Mouse (Mus musculus) cortical plate, adult 2 months (tissue): ENCODE measurements around the gene Txndc11. TPM values are rescaled to one million over a fixed set of nuclear protein-coding genes. Genes with fewer than 3 reads are reported as not detected.
"Not testable (repeated sequence)": the region's sequence is repeated elsewhere in the genome, so short reads cannot be mapped to it uniquely, and the experiment has no call there.

Experiments
- H3K27ac ChIP-seq: fragments of 200-500 bp; 2 replicates; pipeline ENCODE4 v1.5.1; 2012; ENCODE audit warnings: low read length, control low read depth, inconsistent platforms; ENCODE audit not compliant: insufficient read depth
- H3K4me1 ChIP-seq: fragments of 200-500 bp; 2 replicates; pipeline ENCODE4 v1.6.1; 2011; ENCODE audit warnings: low read length; ENCODE audit not compliant: control insufficient read depth, insufficient read depth
- H3K4me3 ChIP-seq: fragments of 200-500 bp; 2 replicates; pipeline ENCODE4 v1.5.1; 2011; ENCODE audit warnings: mild to moderate bottlenecking, low read length, control low read depth; ENCODE audit not compliant: insufficient read depth
- CTCF ChIP-seq: fragments of 200-500 bp; IDR thresholded peaks from 2 replicates; pipeline ENCODE4 v1.5.1; 2011; ENCODE audit warnings: mild to moderate bottlenecking, control low read depth, low read length; ENCODE audit not compliant: insufficient read depth; ENCODE audit errors: extremely low read depth
- POLR2A ChIP-seq: fragments of 200-500 bp; IDR thresholded peaks from 2 replicates; pipeline ENCODE4 v1.6.1; 2011; ENCODE audit warnings: mild to moderate bottlenecking, low read length, control low read depth; ENCODE audit not compliant: insufficient read depth; ENCODE audit errors: extremely low read depth
- polyA plus RNA-seq: library from polyadenylated mRNA; depleted of rRNA; stranded (reverse); fragments of >200 nt; gene quantifications from 2 replicates; pipeline ENCODE4 v1.2.3, GENCODE M21; 2012

The Txndc11 gene
- polyA plus RNA-seq, 1 experiment = 24.2 TPM

- Histone ChIP-seq H3K4me1 (no peaks in the 10 kb centered on the region), H3K27ac (no peak overlapping the region), H3K4me3 (no peak overlapping the region)
- TF ChIP-seq POLR2A (no peak), CTCF (no peak)
Measured at GRCm38 (mm10) chr16:11164695-11165255, 30.3 kb upstream of the Txndc11 start.

DNA sequence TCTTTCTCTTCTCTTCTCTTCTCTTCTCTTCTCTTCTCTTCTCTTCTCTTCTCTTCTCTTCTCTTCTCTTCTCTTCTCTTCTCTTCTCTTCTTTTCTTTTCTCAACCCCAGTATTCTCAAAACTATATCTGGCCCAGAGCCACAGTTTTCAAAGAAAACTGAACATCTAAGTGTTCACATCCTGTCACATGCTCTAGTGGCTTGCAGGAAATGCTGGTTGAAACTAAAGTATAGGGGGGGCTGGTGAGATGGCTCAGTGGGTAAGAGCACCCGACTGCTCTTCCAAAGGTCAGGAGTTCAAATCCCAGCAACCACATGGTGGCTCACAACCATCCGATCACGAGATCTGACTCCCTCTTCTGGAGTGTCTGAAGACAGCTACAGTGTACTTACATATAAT is 23.3 kb upstream of the Txndc11 start:
- not testable (repeated sequence) for H3K4me1 ChIP-seq, H3K27ac ChIP-seq, H3K4me3 ChIP-seq

DNA sequence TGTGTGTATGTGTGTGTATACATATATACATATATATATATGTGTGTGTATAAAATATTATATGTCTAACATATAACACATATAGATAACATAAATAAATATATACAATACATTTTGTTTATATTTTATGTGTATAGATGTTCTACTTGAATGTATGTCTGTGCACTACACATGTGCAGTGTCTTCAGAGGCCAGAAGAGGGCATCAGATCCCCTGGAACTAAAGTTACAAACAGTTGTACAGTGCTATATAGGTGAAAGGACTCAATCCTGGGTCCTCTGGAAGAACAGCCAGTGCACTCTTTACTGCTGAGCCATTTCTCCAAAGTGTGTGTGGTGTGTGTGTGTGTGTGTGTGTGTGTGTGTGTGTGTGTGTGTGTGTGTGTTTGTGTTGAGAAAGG is 20.1 kb upstream of the Txndc11 start:
- TF ChIP-seq POLR2A = no peak
- TF ChIP-seq CTCF = no peak

GRCm38 (mm10) chr16:11143706-11144483 is 9.4 kb upstream of the Txndc11 start:
- not testable (repeated sequence) for H3K27ac ChIP-seq, H3K4me3 ChIP-seq, H3K4me1 ChIP-seq

More for the DNA sequence above, 20.1 kb upstream of the Txndc11 start:
- Histone ChIP-seq H3K4me1 (no peaks in the 10 kb centered on the region), H3K27ac (no peak overlapping the region), H3K4me3 (no peak overlapping the region)

GRCm38 (mm10) chr16:11133476-11134347 is 738 bp downstream of the Txndc11 start:
- peak overlapping the region; percentile 53 for H3K27ac ChIP-seq
- H3K4me3 ChIP-seq = peak overlapping the region; percentile 51
- peaks cover 3% of the 10 kb centered on the region; the same call in 1 of the 2 replicates for H3K4me1 ChIP-seq
- no peak for TF ChIP-seq CTCF

DNA sequence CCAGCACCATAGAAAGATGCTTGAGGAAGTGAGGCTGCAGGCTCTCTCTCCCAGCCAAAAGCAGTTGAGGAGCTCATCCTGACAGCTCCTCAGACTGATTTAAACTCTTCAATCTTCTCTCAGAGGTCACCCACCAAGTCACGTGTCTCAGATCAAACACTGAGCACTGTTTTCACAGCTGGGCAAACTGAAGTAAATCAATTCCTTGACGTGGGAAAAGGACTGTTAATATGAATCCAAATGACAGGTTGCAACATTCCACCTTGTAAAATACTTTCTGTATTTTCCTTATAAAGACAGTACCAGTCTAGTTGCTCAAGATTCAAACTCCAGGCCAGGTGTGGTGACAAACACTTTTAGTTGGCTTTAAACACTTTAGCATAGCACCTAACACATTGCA is 1.6 kb downstream of the Txndc11 start:
- Histone ChIP-seq H3K4me1 (peaks cover 3% of the 10 kb centered on the region; the same call in 1 of the 2 replicates), H3K4me3 (peak overlapping the region; percentile 51; the same call in 1 of the 2 replicates), H3K27ac (no peak overlapping the region)
- TF ChIP-seq CTCF (no peak), POLR2A (no peak)

GRCm38 (mm10) chr16:11128301-11128700 is 6.1 kb downstream of the Txndc11 start:
- Histone ChIP-seq H3K27ac (no peak overlapping the region), H3K4me3 (no peak overlapping the region), H3K4me1 (peaks cover 3% of the 10 kb centered on the region; the same call in 1 of the 2 replicates)
- TF ChIP-seq POLR2A (no peak), CTCF (no peak)

DNA sequence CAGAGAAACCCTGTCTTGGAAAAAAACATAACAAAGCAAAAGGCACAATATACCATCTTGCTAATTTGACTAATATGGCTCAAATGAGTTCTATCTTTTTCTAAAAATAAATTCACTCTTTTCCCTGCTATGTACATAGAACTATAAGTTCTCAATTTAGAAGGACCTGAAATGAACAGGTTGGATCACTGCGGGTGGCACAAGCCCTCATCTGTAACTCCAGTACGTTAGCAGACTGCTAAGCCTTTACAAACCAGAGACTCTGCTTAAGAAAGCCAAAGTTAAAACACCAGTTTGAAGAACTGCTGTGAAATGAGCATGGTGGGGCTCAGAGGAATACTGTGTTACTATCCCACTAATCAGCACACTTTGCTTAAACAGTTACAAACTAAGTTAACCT is 9.1 kb downstream of the Txndc11 start:
- Histone ChIP-seq H3K4me1 (no peaks in the 10 kb centered on the region; the same call in 1 of the 2 replicates), H3K4me3 (no peak overlapping the region), H3K27ac (no peak overlapping the region)
- no peak for TF ChIP-seq POLR2A
- TF ChIP-seq CTCF = no peak

DNA sequence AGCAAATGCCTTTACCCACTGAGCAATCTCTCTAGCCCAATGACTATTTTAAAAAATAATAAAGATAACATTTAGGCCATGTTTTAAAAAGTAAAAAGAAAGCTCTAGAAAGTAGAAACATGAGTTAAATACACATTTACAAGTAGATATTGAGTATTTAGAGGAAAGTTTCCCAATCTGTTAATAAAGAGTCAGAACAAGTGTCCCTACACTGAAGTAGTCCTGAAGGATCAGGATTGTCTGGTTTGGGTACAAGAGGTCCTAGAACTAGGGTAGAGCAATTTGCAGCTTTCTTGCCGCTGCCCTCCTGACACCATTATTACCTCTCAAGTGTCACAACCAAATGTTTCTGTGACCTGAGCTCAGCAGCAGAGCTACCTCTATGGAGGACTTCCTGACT is 10.3 kb downstream of the Txndc11 start:
- Histone ChIP-seq H3K27ac (no peak overlapping the region), H3K4me1 (no peaks in the 10 kb centered on the region), H3K4me3 (no peak overlapping the region)
- TF ChIP-seq POLR2A (no peak), CTCF (no peak)

DNA sequence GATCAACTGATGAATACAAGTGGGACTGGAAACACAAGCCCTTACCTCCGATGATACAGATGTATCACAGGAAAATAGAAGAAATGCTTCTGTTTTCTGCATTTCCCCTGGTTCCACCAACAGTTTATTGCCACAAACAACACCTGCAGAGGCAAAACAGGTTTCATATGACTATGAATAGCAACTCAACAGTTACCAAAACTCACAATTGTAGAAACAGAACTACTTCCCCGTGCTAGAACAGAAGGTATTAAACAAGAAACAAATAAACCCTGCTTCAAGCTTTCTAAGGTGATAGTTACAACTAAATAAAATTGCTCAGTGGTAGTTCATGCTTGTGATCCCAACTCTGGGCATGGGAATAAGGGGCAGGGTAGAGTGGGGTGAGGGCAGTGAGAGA is 11.8 kb downstream of the Txndc11 start:
- no peak overlapping the region for H3K27ac ChIP-seq
- TF ChIP-seq POLR2A (no peak), CTCF (no peak)
- no peak overlapping the region for H3K4me3 ChIP-seq
- H3K4me1 ChIP-seq = no peaks in the 10 kb centered on the region
